Mouse (Mus musculus) myocyte (in vitro differentiated cells): Measurements from ENCODE around the gene Nexmif. TPM values are rescaled to one million over a fixed set of nuclear protein-coding genes. Genes with fewer than 3 reads are reported as not detected.

Source experiments
- H3K27me3 ChIP-seq: one replicate; pipeline ENCODE4 v1.6.1; 2011; ENCODE audit not compliant: control insufficient read depth, insufficient read depth, insufficient read length
- H3K36me3 ChIP-seq: one replicate; pipeline ENCODE4 v1.6.1; 2011; ENCODE audit not compliant: control insufficient read depth, insufficient read depth
- H3K4me2 ChIP-seq: one replicate; pipeline ENCODE4 v1.6.1; 2011; ENCODE audit warnings: low read depth, control low read depth
- H3K4me3 ChIP-seq: one replicate; pipeline ENCODE4 v1.5.1; 2011; ENCODE audit warnings: mild to moderate bottlenecking, control low read depth, moderate library complexity
- H3K79me2 ChIP-seq: one replicate; pipeline ENCODE4 v1.6.1; 2011; ENCODE audit not compliant: control insufficient read depth, insufficient read depth
- H3ac ChIP-seq: one replicate; pipeline ENCODE4 v1.6.1; 2011; ENCODE audit not compliant: control insufficient read depth, insufficient read length
- CEBPB ChIP-seq: IDR thresholded peaks from 2 replicates; pipeline ENCODE4 v1.6.1; 2011; ENCODE audit warnings: mild to moderate bottlenecking, moderate library complexity; ENCODE audit not compliant: poor library complexity, insufficient read depth, severe bottlenecking
- E2F4 ChIP-seq: IDR thresholded peaks from one replicate; pipeline ENCODE4 v1.6.1; 2011; ENCODE audit warnings: mild to moderate bottlenecking, control low read depth, moderate library complexity; ENCODE audit not compliant: insufficient read depth
- MAX ChIP-seq: IDR thresholded peaks from one replicate; pipeline ENCODE4 v1.6.1; 2011; ENCODE audit warnings: low read depth, mild to moderate bottlenecking, control low read depth
- MYOD1 ChIP-seq, 3 experiments: IDR thresholded peaks; one replicate each; pipeline ENCODE4 v1.6.1; 2011; ENCODE audit warnings: control low read depth in 2 of 3, low read depth in 2 of 3, mild to moderate bottlenecking in 2 of 3, moderate library complexity in 1 of 3; ENCODE audit not compliant: insufficient read length in 2 of 3, control insufficient read depth in 1 of 3
- MYOG ChIP-seq, 3 experiments: IDR thresholded peaks; one replicate each; pipeline ENCODE4 v1.6.1; 2011; ENCODE audit warnings: control low read depth in 2 of 3, low read depth in 2 of 3, mild to moderate bottlenecking in 2 of 3; ENCODE audit not compliant: insufficient read length in 2 of 3, control insufficient read depth in 1 of 3, insufficient read depth in 1 of 3
- POLR2A ChIP-seq: IDR thresholded peaks from one replicate; pipeline ENCODE4 v1.6.1; 2011; ENCODE audit warnings: low read depth, mild to moderate bottlenecking, control low read depth, moderate library complexity; ENCODE audit not compliant: insufficient read length
- POLR2AphosphoS2 ChIP-seq: IDR thresholded peaks from one replicate; pipeline ENCODE4 v1.6.1; 2011; ENCODE audit warnings: low read depth, control low read depth; ENCODE audit not compliant: insufficient read length
- REST ChIP-seq: IDR thresholded peaks from one replicate; pipeline ENCODE4 v1.6.1; 2011; ENCODE audit warnings: mild to moderate bottlenecking, control low read depth, moderate library complexity; ENCODE audit not compliant: insufficient read depth, insufficient read length
- SRF ChIP-seq: IDR thresholded peaks from one replicate; pipeline ENCODE4 v1.6.1; 2011; ENCODE audit warnings: low read depth; ENCODE audit not compliant: control insufficient read depth, insufficient read length
- TCF12 ChIP-seq: IDR thresholded peaks from one replicate; pipeline ENCODE4 v1.6.1; 2011; ENCODE audit warnings: mild to moderate bottlenecking, control low read depth; ENCODE audit not compliant: poor library complexity, insufficient read depth, severe bottlenecking
- TCF3 ChIP-seq: IDR thresholded peaks from one replicate; pipeline ENCODE4 v1.6.1; 2011; ENCODE audit warnings: low read depth, control low read depth; ENCODE audit not compliant: insufficient read length
- USF1 ChIP-seq: IDR thresholded peaks from one replicate; pipeline ENCODE4 v1.6.1; 2011; ENCODE audit warnings: low read depth, mild to moderate bottlenecking, control low read depth, moderate library complexity
- polyA plus RNA-seq: library from polyadenylated mRNA; unstranded; fragments of >200 nt; fragmentation: generic; extraction: Trizol; gene quantifications from one replicate; pipeline ENCODE4 v1.2.1, GENCODE M21; 2012; ENCODE audit warnings: missing spikeins

Nexmif gene
- polyA plus RNA-seq, 1 experiment, result not detected

- Histone ChIP-seq H3K27me3 (no peaks in the 10 kb centered on the region), H3K79me2 (no peaks in the 10 kb centered on the region), H3ac (no peak overlapping the region), H3K4me3 (no peak overlapping the region), H3K36me3 (no peaks in the 10 kb centered on the region), H3K4me2 (no peak overlapping the region)
- no peak for TF ChIP-seq MYOD1 (IDR thresholded peaks at IDR 0.05; ENCODE audit: control insufficient read depth in 1 of 3, insufficient read length in 2 of 3, low read depth in 2 of 3)
- no peak for TF ChIP-seq REST
- TF ChIP-seq POLR2A, result no peak
- no peak for TF ChIP-seq E2F4
- no peak for TF ChIP-seq TCF12
- no peak for TF ChIP-seq TCF3
- no peak for TF ChIP-seq SRF
- TF ChIP-seq POLR2AphosphoS2, result no peak
- no peak for TF ChIP-seq CEBPB
- TF ChIP-seq MYOG (IDR thresholded peaks at IDR 0.05; ENCODE audit: control insufficient read depth in 1 of 3, insufficient read depth in 1 of 3, insufficient read length in 2 of 3, low read depth in 2 of 3), result no peak
- TF ChIP-seq MAX, result no peak
- no peak for TF ChIP-seq USF1
Measured at GRCm38 (mm10) chrX:104032756-104033155, 168.2 kb downstream of the Nexmif start.

Other genes with a start within 250 kb of the Nexmif start
- 6.0 TPM for gene Rlim, start 219.9 kb downstream of the Nexmif start, polyA plus RNA-seq
- gene Abcb7, start 212.7 kb upstream of the Nexmif start, polyA plus RNA-seq, result 3.7 TPM